Mouse (Mus musculus) small intestine, adult 2 months (tissue): ENCODE data around the gene Tcf12.

Experiments used
- CTCF ChIP-seq: fragments of 200-500 bp; IDR thresholded peaks from 2 replicates; pipeline ENCODE4 v1.5.1; 2012; ENCODE audit warnings: low read depth, mild to moderate bottlenecking, control low read depth, inconsistent platforms, low read length, moderate library complexity, mixed read lengths; ENCODE audit not compliant: insufficient replicate concordance, insufficient read length; ENCODE audit errors: extremely low read depth
- POLR2A ChIP-seq: fragments of 200-500 bp; IDR thresholded peaks from 2 replicates; pipeline ENCODE4 v1.6.1; 2012; ENCODE audit warnings: low read depth, mild to moderate bottlenecking, control low read depth, inconsistent platforms, low read length, moderate library complexity

GRCm38 (mm10) chr9:72111004-72111621, 558 bp downstream of the Tcf12 start:
- TF ChIP-seq CTCF = no peak
- no peak for TF ChIP-seq POLR2A
